Comparison of ENCODE assay signal across 7 mouse cellular contexts in genomic region chr10:53598821-53599220, GRCm38 (mm10). TPM values are rescaled to one million over a fixed set of nuclear protein-coding genes. Genes with fewer than 3 reads are reported as not detected.
DNase-seq lines count a peak whose midpoint lies in the region; ATAC-seq and TF ChIP-seq lines count a peak whose summit lies in the region.

No protein-coding gene starts in this region.

- H3K4me1 ChIP-seq in E14TG2a.4 (replicated peaks; ENCODE audit: low read depth, low read length) = peaks cover 39% of the 10 kb centered on the region
- H3K4me1 ChIP-seq in forebrain, embryonic 15.5 days = peaks cover 34% of the 10 kb centered on the region
- H3K4me1 ChIP-seq in limb, embryonic 13.5 days = peaks cover 45% of the 10 kb centered on the region
- peaks cover 37% of the 10 kb centered on the region for H3K4me1 ChIP-seq in neural tube, embryonic 15.5 days

- no peak for DNase-seq in Patski (ENCODE audit: low read depth, low spot score)
- no peak for DNase-seq in ovary, postnatal 36 days (ENCODE audit: low spot score)
- no peak for DNase-seq in right cerebral cortex, postnatal 36 days (ENCODE audit: low spot score in 2 of 2)

- in situ Hi-C loops in Patski (cut with MboI; ENCODE audit: low pct_unique_long_range_greater_than_20kb) = no loop called here

- H3K4me3 ChIP-seq in E14TG2a.4 (replicated peaks; ENCODE audit: low read length) = peak overlapping the region; percentile 90
- H3K4me3 ChIP-seq in forebrain, embryonic 15.5 days = peak overlapping the region; percentile 19
- H3K4me3 ChIP-seq in limb, embryonic 13.5 days = peak overlapping the region; percentile 24
- peak overlapping the region; percentile 17 for H3K4me3 ChIP-seq in neural tube, embryonic 15.5 days (replicated peaks)

- TF ChIP-seq CTCF in E14TG2a.4 (conservative IDR thresholded peaks at IDR 0.05; ENCODE audit: low read length) (no peak), Patski (IDR thresholded peaks at IDR 0.05) (peak; percentile 29)

- no peak overlapping the region for H3K9ac ChIP-seq in forebrain, embryonic 15.5 days (replicated peaks)
- no peak overlapping the region for H3K9ac ChIP-seq in limb, embryonic 13.5 days
- no peak overlapping the region for H3K9ac ChIP-seq in neural tube, embryonic 15.5 days (replicated peaks)

- no peaks in the 10 kb centered on the region for H3K9me3 ChIP-seq in E14TG2a.4 (ENCODE audit: low read length)
- H3K9me3 ChIP-seq in forebrain, embryonic 15.5 days = no peaks in the 10 kb centered on the region
- no peaks in the 10 kb centered on the region for H3K9me3 ChIP-seq in limb, embryonic 13.5 days
- H3K9me3 ChIP-seq in neural tube, embryonic 15.5 days (replicated peaks) = no peaks in the 10 kb centered on the region

- POLR2A ChIA-PET in Patski (lab: Charles Lee) = no interaction called here

- CTCF ChIA-PET in Patski (lab: Charles Lee) = interaction anchor here (0.8 to 1.6 kb wide), 2 partner anchors 15 to 33 kb away, joined by 3 read pairs; no protein-coding TSS in a partner anchor

- WGBS in forebrain, embryonic 15.5 days = 41% methylated on average over 5 of the region's 5 CpGs
- 57% methylated on average over 5 of the region's 5 CpGs for WGBS in limb, embryonic 13.5 days
- WGBS in neural tube, embryonic 15.5 days = 56% methylated on average over 5 of the region's 5 CpGs

- H3K27ac ChIP-seq in forebrain, embryonic 15.5 days (replicated peaks) = no peak overlapping the region
- no peak overlapping the region for H3K27ac ChIP-seq in limb, embryonic 13.5 days
- no peak overlapping the region for H3K27ac ChIP-seq in neural tube, embryonic 15.5 days (replicated peaks)

- peak overlapping the region; percentile 38 for H3K4me2 ChIP-seq in forebrain, embryonic 15.5 days (replicated peaks)
- peak overlapping the region; percentile 58 for H3K4me2 ChIP-seq in limb, embryonic 13.5 days (replicated peaks)
- H3K4me2 ChIP-seq in neural tube, embryonic 15.5 days = peak overlapping the region; percentile 39

- H3K36me3 ChIP-seq in E14TG2a.4 (ENCODE audit: insufficient read depth, low read length) = peaks cover 44% of the 10 kb centered on the region
- H3K36me3 ChIP-seq in forebrain, embryonic 15.5 days = peaks cover 15% of the 10 kb centered on the region
- H3K36me3 ChIP-seq in limb, embryonic 13.5 days = peaks cover 23% of the 10 kb centered on the region
- H3K36me3 ChIP-seq in neural tube, embryonic 15.5 days = peaks cover 8% of the 10 kb centered on the region; the same call in 1 of the 2 replicates

- H3K27me3 ChIP-seq in E14TG2a.4 (ENCODE audit: insufficient read depth, low read length) = no peaks in the 10 kb centered on the region
- no peaks in the 10 kb centered on the region for H3K27me3 ChIP-seq in Patski
- H3K27me3 ChIP-seq in forebrain, embryonic 15.5 days = no peaks in the 10 kb centered on the region
- no peaks in the 10 kb centered on the region for H3K27me3 ChIP-seq in limb, embryonic 13.5 days
- no peaks in the 10 kb centered on the region for H3K27me3 ChIP-seq in neural tube, embryonic 15.5 days (replicated peaks)

- ATAC-seq in Patski = no peak
- no peak for ATAC-seq in forebrain, embryonic 15.5 days (replicated peaks)
- ATAC-seq in limb, embryonic 13.5 days (ENCODE audit: low FRiP score, low read depth) = no peak
- no peak for ATAC-seq in neural tube, embryonic 15.5 days (ENCODE audit: low FRiP score)

RNA-seq across cellular contexts. Expression of gene Asf1a, which starts 2.3 kb away (rescaled TPM):
- 45.5 TPM for polyA plus RNA-seq in Patski (2021)
- polyA plus RNA-seq in forebrain, embryonic 15.5 days (2015; fragmentation: Nextera tagmentation; extraction: Ambion mirVana) = 101 and 114 TPM in 2 replicates
- polyA plus RNA-seq in limb, embryonic 13.5 days (2015; fragmentation: Nextera tagmentation; extraction: Ambion mirVana) = 127 and 135 TPM in 2 replicates
- 58.6 and 68.7 TPM in 2 replicates for polyA plus RNA-seq in neural tube, embryonic 15.5 days (2015; fragmentation: Nextera tagmentation; extraction: Ambion mirVana)

RNA-seq across cellular contexts. Expression of gene Mcm9, which starts 31.4 kb away (rescaled TPM):
- polyA plus RNA-seq in Patski (2021) = 8.8 TPM
- polyA plus RNA-seq in forebrain, embryonic 15.5 days (2015; fragmentation: Nextera tagmentation; extraction: Ambion mirVana) = 9.5 and 10.2 TPM in 2 replicates
- 12.6 and 13.1 TPM in 2 replicates for polyA plus RNA-seq in limb, embryonic 13.5 days (2015; fragmentation: Nextera tagmentation; extraction: Ambion mirVana)
- polyA plus RNA-seq in neural tube, embryonic 15.5 days (2015; fragmentation: Nextera tagmentation; extraction: Ambion mirVana) = 5.1 and 7.8 TPM in 2 replicates

Comparison
In these comparisons a context has a peak if more than half of its experiments do, and no peak if none do; other contexts are left out.
1. H3K4me3 ChIP-seq: peak in every context shown above with its lines; median percentile 90 in E14TG2a.4; 24 in limb, embryonic 13.5 days; 19 in forebrain, embryonic 15.5 days; 17 in neural tube, embryonic 15.5 days.